Mouse (Mus musculus): ENCODE results near the gene Tecpr2. TPM values are rescaled to one million over a fixed set of nuclear protein-coding genes. Genes with fewer than 3 reads are reported as not detected.
"Not testable (repeated sequence)": the region's sequence is repeated elsewhere in the genome, so short reads cannot be mapped to it uniquely, and the experiment has no call there.

Tecpr2 gene
- polyA plus RNA-seq, 1 experiment = 3.3 TPM

DNA sequence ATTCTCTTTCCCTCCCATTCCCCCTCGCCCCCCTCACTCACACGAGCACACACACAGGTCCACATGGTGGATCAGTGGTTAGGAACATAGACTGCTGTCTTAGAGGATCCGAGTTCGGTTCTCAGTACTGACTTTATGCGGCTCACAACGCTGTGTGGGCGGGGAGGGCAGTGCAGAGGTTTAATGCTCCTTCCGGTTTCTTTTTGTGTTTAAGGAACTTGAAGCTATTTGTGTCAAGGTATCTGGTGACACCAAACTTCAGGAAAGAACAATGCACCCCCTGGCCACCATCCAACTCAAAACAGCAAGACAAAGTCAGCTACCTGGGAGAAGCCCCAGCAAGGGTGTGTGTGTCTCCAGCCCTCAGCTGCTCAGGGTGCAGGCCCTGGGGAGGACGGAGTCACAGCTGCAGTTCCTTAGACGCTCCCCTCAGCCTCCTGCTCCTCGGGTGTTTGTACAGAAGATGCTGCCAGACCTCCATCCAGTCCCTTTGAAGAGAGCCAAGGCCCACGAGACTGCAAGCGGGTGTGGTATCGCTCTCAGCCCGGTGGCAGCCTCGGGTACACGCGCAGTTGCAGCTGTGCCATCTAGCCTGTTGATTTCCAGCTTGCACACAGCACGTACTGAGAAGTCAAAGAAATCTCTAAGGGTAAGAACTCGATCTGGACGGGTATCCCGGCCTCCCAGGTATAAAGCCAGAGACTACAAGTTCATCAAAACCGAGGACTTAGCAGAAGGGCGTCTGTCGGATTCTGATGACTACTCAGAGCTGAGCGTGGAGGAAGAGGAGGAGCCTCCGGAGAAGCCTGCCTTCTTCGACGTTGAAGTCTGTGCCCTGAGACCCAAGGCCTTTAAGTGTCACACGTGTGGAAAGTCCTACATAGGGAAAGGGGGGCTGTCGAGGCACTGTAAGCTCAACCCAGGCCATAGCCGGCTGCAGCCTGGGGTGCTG, 34.0 kb upstream of the Tecpr2 start:
- H3K4me3 ChIP-seq (ENCODE audit: insufficient read depth, low read depth, low read length) = 0 out of 2 replicates have a peak overlapping the region, but pooled peaks have one; percentile 3
- peaks cover 6% of the 10 kb centered on the region for H3K4me1 ChIP-seq (ENCODE audit: control insufficient read depth, insufficient read depth, insufficient read length, low read length)
- H3K27ac ChIP-seq (replicated peaks; ENCODE audit: low read depth, low read length) = no peak overlapping the region

DNA sequence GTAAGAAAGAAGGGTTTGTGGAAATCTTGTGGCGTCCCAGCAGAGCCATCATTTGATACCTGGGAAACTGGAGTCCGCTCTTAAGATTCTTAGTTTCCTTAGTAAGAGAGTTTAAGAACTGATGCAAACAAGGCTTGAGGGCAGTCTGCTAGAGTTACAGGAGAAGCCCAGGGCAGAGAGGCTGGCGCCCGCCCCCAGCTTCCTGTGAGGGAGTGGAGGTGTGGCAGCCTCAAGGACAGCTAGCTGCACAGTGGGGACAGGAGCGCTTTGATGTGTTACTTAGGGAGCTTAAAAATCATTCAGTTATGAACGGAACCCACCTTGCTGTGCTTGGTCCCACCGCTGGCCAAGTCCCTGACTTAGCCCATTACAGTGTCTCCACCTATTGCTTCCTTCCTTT, 31.9 kb upstream of the Tecpr2 start:
- Histone ChIP-seq H3K4me1 (ENCODE audit: control insufficient read depth, insufficient read depth, insufficient read length, low read length) (no peaks in the 10 kb centered on the region), H3K27ac (replicated peaks; ENCODE audit: low read depth, low read length) (no peak overlapping the region), H3K4me3 (ENCODE audit: insufficient read depth, low read depth, low read length) (no peak overlapping the region)

DNA sequence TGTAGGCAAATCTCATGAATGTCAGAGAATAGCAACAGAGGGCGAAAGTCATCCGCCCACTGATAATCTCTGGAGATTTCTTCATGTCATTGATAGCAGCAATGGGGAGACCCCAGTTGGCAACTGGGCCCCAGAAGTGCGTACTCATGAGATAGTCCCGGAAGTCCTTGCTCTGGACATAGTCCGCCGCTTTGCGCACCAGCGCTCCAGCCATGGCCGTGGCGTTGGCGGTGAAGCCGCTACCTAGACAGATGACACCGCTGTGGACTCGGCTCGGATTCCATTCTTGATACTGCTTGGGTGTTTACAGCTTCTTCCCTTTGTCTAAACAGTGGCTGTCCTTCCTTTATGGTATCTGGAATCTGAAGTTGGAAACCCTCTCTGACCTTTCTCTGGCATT, 30.4 kb upstream of the Tecpr2 start:
- not testable (repeated sequence) for H3K27ac ChIP-seq (replicated peaks; ENCODE audit: low read depth, low read length); H3K4me1 ChIP-seq (ENCODE audit: control insufficient read depth, insufficient read depth, insufficient read length, low read length); H3K4me3 ChIP-seq (ENCODE audit: insufficient read depth, low read depth, low read length)

DNA sequence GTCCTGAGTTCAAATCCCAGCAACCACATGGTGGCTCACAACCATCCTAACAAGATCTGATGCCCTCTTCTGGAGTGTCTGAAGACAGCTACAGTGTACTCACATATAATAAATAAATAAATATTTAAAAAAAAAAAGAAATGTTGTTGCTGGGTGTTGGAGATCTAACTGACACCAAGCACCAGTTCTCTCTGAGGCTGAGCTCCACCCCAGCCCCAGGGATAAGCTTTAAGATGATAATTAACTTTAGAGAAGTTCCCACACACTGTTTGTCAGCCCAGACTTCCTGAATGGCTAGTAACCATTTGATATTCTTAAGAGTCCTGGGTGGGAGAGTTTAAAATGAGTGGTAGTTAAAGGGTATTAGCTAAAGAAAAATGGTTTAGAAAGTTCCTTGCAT, 28.8 kb upstream of the Tecpr2 start:
- H3K4me1 ChIP-seq (ENCODE audit: control insufficient read depth, insufficient read depth, insufficient read length, low read length) = no peaks in the 10 kb centered on the region
- H3K27ac ChIP-seq (replicated peaks; ENCODE audit: low read depth, low read length) = no peak overlapping the region
- no peak overlapping the region for H3K4me3 ChIP-seq (ENCODE audit: insufficient read depth, low read depth, low read length)

DNA sequence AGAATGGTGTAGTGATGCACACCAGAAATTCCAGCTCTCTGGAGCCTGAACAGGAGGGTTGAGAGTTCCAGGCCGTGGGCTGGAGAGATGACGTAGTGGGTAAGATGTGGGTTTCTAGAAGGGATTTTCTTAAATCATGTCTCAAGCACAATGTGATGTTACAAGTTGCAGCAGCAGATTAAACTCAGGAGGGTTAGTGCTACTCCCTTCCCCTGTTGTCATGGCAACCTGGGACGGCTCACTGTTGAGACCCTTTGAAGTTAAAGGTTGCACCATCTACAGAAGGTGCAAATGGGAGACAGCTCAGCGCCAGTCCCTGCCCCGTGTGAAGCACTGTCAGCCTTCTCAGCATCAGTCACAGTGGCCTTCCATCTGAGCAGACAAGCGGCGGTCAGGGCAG, 27.8 kb upstream of the Tecpr2 start:
- Histone ChIP-seq H3K27ac (replicated peaks; ENCODE audit: low read depth, low read length) (no peak overlapping the region), H3K4me3 (ENCODE audit: insufficient read depth, low read depth, low read length) (no peak overlapping the region), H3K4me1 (ENCODE audit: control insufficient read depth, insufficient read depth, insufficient read length, low read length) (no peaks in the 10 kb centered on the region)

DNA sequence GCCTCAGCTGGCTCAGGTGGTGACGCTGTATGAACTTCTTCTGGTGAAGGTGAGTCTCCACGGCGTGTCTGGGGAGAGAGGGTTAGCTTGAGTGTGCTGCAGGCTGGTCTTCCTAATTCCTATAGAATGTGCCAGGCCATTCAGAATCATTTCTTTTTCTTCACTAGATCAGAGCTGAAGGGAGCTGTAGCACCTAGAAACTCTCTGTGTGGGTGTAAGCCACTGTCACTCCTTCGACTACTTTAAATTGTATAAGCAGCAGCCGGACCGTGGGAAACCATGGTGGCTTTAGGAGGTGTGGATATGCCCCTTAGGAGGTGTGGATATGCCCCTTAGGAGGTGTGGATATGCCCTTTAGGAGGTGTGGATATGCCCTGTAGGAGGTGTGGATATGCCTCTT, 25.1 kb upstream of the Tecpr2 start:
- Histone ChIP-seq H3K4me1 (ENCODE audit: control insufficient read depth, insufficient read depth, insufficient read length, low read length) (no peaks in the 10 kb centered on the region), H3K27ac (replicated peaks; ENCODE audit: low read depth, low read length) (no peak overlapping the region), H3K4me3 (ENCODE audit: insufficient read depth, low read depth, low read length) (no peak overlapping the region)

DNA sequence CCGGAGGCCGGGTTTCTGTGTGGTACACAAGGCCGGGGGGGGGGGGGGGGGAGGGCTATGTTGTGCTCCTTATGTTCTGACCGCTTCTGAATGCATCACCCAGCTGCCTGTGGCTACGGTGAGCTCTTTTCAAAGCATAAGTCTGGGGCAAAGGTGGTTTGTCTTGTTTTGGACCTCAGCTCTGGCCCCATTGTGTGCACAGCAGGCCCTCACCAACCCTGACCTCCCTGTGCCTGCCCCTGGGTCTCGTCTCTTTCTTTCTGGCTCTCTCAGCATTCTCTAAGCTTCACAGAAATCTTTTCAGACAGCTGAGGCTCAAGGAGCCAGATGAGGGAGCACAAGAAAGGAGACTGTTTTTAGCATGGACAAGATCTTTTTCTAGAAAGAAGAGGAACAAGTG, 23.5 kb upstream of the Tecpr2 start:
- no peak overlapping the region for H3K4me3 ChIP-seq (ENCODE audit: insufficient read depth, low read depth, low read length)
- no peak overlapping the region for H3K27ac ChIP-seq (replicated peaks; ENCODE audit: low read depth, low read length)
- no peaks in the 10 kb centered on the region for H3K4me1 ChIP-seq (ENCODE audit: control insufficient read depth, insufficient read depth, insufficient read length, low read length)

DNA sequence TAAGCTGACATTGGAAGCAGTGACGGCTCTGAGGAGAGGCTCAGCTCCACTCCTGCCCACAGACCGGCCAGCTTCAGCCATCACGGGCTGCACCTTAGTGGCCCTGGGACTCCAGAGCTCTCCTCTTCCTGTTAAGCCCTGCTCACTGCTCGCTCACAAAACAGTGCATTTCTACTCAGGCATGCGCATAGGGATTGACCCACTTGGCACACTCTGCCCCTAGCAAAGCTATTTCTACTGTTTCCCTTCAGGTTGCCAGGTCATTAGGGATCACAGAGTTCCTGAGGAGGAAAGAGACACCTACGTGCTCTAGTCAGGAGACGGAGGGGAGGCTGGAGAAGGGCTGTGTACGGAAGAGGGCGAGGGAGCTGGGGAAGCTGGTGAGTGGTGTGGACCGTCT, 23.1 kb upstream of the Tecpr2 start:
- H3K27ac ChIP-seq (replicated peaks; ENCODE audit: low read depth, low read length) = no peak overlapping the region
- H3K4me1 ChIP-seq (ENCODE audit: control insufficient read depth, insufficient read depth, insufficient read length, low read length) = no peaks in the 10 kb centered on the region
- H3K4me3 ChIP-seq (ENCODE audit: insufficient read depth, low read depth, low read length) = no peak overlapping the region

DNA sequence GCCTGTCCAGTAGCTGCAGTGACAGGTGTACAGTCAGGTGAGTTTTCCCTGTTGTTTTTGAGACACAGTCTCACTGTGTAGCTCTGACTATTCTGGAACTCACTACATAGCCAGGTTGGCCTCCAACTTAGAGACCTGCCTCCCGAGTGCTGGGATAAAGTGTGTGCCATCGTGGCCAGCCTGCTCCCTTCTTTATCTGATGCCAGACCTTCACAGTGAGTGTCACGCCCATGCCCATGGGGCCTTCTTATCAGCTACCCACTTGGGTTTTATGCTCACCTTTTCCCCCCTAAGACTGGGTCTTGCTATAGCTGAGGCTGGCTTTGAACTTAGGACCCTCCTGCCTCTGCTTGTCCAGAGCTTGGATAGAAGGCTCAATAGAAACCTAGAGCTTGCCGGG, 19.0 kb upstream of the Tecpr2 start:
- Histone ChIP-seq H3K27ac (replicated peaks; ENCODE audit: low read depth, low read length) (no peak overlapping the region), H3K4me3 (ENCODE audit: insufficient read depth, low read depth, low read length) (no peak overlapping the region), H3K4me1 (ENCODE audit: control insufficient read depth, insufficient read depth, insufficient read length, low read length) (no peaks in the 10 kb centered on the region)

DNA sequence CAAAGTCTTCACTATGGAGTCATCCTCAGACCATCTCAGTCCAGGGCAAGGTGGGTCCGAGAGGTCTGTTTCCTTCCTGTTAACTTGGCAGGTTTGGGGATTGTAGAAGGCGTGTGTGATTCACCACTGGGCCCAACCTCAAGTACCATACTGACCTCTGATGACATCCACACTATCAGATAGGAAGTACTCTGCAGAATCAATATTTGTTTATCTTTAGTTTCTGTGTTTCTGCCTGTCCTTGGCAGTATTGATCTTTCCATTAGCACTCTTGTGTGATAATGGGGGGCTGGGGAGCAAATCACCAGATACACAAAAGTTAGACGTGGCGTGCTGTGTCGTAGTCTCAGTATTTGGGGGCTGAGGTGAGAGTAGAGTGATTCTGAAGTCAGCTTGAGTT, 17.8 kb upstream of the Tecpr2 start:
- Histone ChIP-seq H3K4me3 (ENCODE audit: insufficient read depth, low read depth, low read length) (no peak overlapping the region), H3K27ac (replicated peaks; ENCODE audit: low read depth, low read length) (no peak overlapping the region), H3K4me1 (ENCODE audit: control insufficient read depth, insufficient read depth, insufficient read length, low read length) (no peaks in the 10 kb centered on the region)

DNA sequence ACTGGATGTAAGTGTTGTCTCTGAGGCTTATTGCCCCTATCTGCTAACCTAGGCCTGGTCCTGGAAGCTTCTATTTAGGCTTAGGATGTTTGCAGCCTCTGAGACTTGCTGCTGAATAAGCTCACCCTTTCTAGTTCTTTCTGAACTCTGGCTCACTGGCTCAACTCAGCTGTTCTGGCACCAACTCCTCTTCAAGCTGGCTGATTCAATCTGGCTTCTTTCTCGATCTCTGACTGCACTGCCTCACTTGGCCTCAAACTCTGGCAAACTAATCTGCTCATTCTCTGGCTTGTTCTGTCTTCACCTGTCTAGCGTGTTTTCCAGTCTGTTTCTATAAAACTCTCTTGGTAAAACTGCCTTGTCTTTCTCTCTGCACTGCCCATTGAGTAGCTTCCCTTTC, 13.7 kb upstream of the Tecpr2 start:
- H3K27ac ChIP-seq (replicated peaks; ENCODE audit: low read depth, low read length) = no peak overlapping the region
- no peaks in the 10 kb centered on the region for H3K4me1 ChIP-seq (ENCODE audit: control insufficient read depth, insufficient read depth, insufficient read length, low read length)
- no peak overlapping the region for H3K4me3 ChIP-seq (ENCODE audit: insufficient read depth, low read depth, low read length)

DNA sequence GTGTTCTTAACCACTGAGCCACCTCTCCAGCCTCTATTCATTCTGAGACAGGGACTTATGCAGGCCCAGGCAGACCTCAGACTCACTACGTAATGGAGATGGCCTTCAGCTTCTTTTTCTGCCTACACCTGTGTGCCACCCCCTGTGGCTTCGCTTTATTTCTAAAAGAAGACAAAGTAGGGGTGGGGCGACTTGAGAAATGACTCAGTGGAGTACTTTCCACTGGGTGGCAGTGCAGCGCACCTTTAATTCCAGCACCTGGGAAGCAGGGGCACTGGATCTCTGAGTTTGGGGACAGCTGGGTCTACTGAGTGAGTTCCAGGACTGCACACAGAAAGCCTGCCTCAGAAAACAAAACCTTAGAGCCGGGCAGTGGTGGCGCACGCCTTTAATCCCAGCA, 6.8 kb upstream of the Tecpr2 start:
- Histone ChIP-seq H3K4me3 (ENCODE audit: insufficient read depth, low read depth, low read length) (no peak overlapping the region), H3K27ac (replicated peaks; ENCODE audit: low read depth, low read length) (no peak overlapping the region), H3K4me1 (ENCODE audit: control insufficient read depth, insufficient read depth, insufficient read length, low read length) (no peaks in the 10 kb centered on the region)

DNA sequence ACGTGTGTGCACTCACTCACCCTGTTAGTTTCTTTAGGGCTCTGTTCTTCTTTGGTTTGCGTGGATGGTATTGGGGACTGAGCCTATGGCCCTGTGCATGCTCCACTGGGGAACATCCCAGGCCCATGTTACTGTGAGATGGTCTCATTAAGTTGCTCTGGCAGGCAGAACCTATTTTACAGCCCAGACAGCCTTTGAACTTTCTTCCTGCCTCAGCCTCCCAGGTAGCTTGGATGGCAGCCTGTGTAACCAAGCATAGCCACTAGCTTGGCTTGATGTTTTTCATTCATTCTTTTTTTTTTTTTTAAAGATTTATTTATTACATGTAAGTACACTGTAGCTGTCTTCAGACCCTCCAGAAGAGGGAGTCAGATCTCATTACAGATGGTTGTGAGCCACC, 3.8 kb upstream of the Tecpr2 start:
- peaks cover 3% of the 10 kb centered on the region; the same call in 1 of the 2 replicates for H3K4me1 ChIP-seq (ENCODE audit: control insufficient read depth, insufficient read depth, insufficient read length, low read length)
- no peak overlapping the region for H3K4me3 ChIP-seq (ENCODE audit: insufficient read depth, low read depth, low read length)
- no peak overlapping the region for H3K27ac ChIP-seq (replicated peaks; ENCODE audit: low read depth, low read length)

DNA sequence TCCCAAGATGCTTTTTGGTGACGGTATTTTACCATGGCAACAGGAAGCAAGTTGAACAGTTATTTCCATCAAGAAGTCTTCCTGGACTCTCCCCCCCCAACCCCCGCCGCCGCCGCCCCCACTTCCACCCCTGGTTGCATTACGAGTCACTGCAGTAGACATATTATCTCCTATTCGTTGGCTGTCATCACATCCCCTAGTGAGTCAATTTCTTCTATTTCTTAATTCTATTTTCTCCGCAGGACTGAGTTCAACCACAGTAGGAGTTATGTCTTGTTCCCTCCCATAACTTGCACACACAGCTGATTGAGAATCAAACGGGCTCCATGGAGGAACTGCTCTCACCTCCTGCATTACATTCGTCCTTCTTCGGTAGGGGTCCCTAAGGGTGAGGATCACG, 958 bp upstream of the Tecpr2 start:
- no peak overlapping the region for H3K27ac ChIP-seq (replicated peaks; ENCODE audit: low read depth, low read length)
- peak overlapping the region; percentile 76 for H3K4me3 ChIP-seq (ENCODE audit: insufficient read depth, low read depth, low read length)
- H3K4me1 ChIP-seq (ENCODE audit: control insufficient read depth, insufficient read depth, insufficient read length, low read length) = peaks cover 5% of the 10 kb centered on the region; the same call in 1 of the 2 replicates

DNA sequence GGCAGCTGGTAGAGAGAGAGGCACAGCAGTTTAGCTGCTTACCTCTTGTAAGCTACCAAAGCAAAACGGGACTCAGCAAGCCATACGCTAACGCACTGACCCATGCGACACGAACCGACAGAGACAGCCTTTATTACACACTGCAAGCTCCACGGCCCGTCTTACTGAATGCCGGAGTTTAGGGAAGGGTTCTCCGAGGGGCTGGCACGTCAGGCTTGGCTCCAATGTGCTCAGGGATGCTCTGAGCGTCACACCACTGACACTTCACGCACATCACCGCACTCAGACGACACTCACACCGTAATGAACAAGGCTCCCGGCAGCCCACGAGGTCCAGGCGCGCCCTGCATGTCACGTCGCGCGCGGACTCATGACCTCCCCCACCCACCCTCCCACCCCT, 458 bp upstream of the Tecpr2 start:
- H3K4me1 ChIP-seq (ENCODE audit: control insufficient read depth, insufficient read depth, insufficient read length, low read length) = peaks cover 5% of the 10 kb centered on the region; the same call in 1 of the 2 replicates
- peak overlapping the region; percentile 76 for H3K4me3 ChIP-seq (ENCODE audit: insufficient read depth, low read depth, low read length)
- H3K27ac ChIP-seq (replicated peaks; ENCODE audit: low read depth, low read length) = no peak overlapping the region

DNA sequence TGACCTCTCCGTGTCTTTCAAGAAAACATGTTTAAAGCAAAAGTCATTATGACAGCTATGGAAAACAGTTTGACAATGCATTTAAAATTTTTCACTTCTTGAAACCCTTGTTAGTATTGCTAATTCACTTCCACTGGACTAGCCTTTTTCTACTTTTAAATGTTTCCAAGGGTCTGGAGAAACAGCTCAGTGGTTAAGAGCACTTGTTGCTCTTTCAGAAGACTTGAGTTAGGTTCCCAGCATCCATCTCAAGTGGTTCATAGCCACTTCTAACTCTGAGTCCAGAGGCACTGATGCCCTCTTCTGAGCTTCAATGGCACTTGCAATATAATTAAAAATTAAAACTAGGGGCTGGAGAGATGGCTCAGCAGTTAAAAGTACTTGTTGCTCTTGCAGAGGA, 2.8 kb downstream of the Tecpr2 start:
- H3K4me3 ChIP-seq (ENCODE audit: insufficient read depth, low read depth, low read length) = no peak overlapping the region
- no peak overlapping the region for H3K27ac ChIP-seq (replicated peaks; ENCODE audit: low read depth, low read length)
- H3K4me1 ChIP-seq (ENCODE audit: control insufficient read depth, insufficient read depth, insufficient read length, low read length) = peaks cover 5% of the 10 kb centered on the region; the same call in 1 of the 2 replicates

Measured in brown adipose tissue, adult 24 weeks (tissue).